Mouse (Mus musculus): ENCODE measurements around the gene AL607142.1. TPM values are rescaled to one million over a fixed set of nuclear protein-coding genes. Genes with fewer than 3 reads are reported as not detected.

AL607142.1 gene
- polyA plus RNA-seq, 1 experiment: not detected

Other genes starting within 250 kb of the AL607142.1 start
- gene Edn2, start 96.2 kb downstream of the AL607142.1 start, polyA plus RNA-seq (2012; rRNA removed): 0.06 and 0.13 TPM in 2 replicates
- gene Foxo6, start 222.4 kb downstream of the AL607142.1 start, polyA plus RNA-seq (2012; rRNA removed): 7.4 and 8.9 TPM in 2 replicates